Comparison of ENCODE assay signal across 10 mouse cellular contexts in genomic region chr2:30063791-30064190, GRCm38 (mm10). TPM values are rescaled to one million over a fixed set of nuclear protein-coding genes. Genes with fewer than 3 reads are reported as not detected.
DNase-seq lines count a peak whose midpoint lies in the region; ATAC-seq and TF ChIP-seq lines count a peak whose summit lies in the region.
"Had no signal": no experiment of that assay in that cellular context is flagged by ENCODE, and none has a peak within 500 bp of the region (broad histone marks: within the 10 kb centered on the region; RNA-seq: fewer than 3 reads in every experiment).

No protein-coding gene starts in this region.

- ATAC-seq in heart, embryonic 11.5 days (replicated peaks; ENCODE audit: insufficient number of reproducible peaks, low FRiP score, low TSS enrichment) = no peak
- ATAC-seq in liver, postnatal 0 days = no peak
- ATAC-seq in granulocyte monocyte progenitor cell, adult 5-6 weeks (replicated peaks; ENCODE audit: poor library complexity, severe bottlenecking) = no peak

- no peaks in the 10 kb centered on the region for H3K9me3 ChIP-seq in heart, embryonic 11.5 days (replicated peaks; ENCODE audit: control insufficient read depth, low read length)
- H3K9me3 ChIP-seq in hindbrain, embryonic 10.5 days = no peaks in the 10 kb centered on the region
- H3K9me3 ChIP-seq in liver, postnatal 0 days (ENCODE audit: low read length) = no peaks in the 10 kb centered on the region

- peak overlapping the region; percentile 94 for H3K27ac ChIP-seq in heart, embryonic 11.5 days (ENCODE audit: low read depth, low read length)
- H3K27ac ChIP-seq in hindbrain, embryonic 10.5 days = peak overlapping the region; percentile 96
- peak overlapping the region; percentile 93 for H3K27ac ChIP-seq in liver, postnatal 0 days (ENCODE audit: low read depth)

- TF ChIP-seq EP300 in liver, postnatal 0 days (IDR thresholded peaks at IDR 0.05; ENCODE audit: low read depth) = no peak

- 18% methylated on average over 3 of the region's 3 CpGs for WGBS in heart, embryonic 11.5 days (ENCODE audit: insufficient replicate concordance)
- WGBS in hindbrain, embryonic 10.5 days = 15% methylated on average over 3 of the region's 3 CpGs
- WGBS in liver, postnatal 0 days (ENCODE audit: insufficient replicate concordance) = 6% methylated on average over 3 of the region's 3 CpGs

- peak overlapping the region; percentile 66 for H3K4me3 ChIP-seq in heart, embryonic 11.5 days (ENCODE audit: low read depth, low read length)
- H3K4me3 ChIP-seq in hindbrain, embryonic 10.5 days = peak overlapping the region; percentile 82
- H3K4me3 ChIP-seq in liver, postnatal 0 days (ENCODE audit: low read depth, low read length) = peak overlapping the region; percentile 54
- H3K4me3 ChIP-seq: left cerebral cortex, adult 2 months had no signal

- peaks cover 27% of the 10 kb centered on the region for H3K4me1 ChIP-seq in heart, embryonic 11.5 days (ENCODE audit: control insufficient read depth, insufficient read depth, low read length)
- H3K4me1 ChIP-seq in hindbrain, embryonic 10.5 days (replicated peaks) = peaks cover 58% of the 10 kb centered on the region
- H3K4me1 ChIP-seq in liver, postnatal 0 days (ENCODE audit: insufficient read depth) = peaks cover 38% of the 10 kb centered on the region

- no peak for DNase-seq in heart, adult 18-20 months
- peak; percentile 58 for DNase-seq in CD4-positive helper T cell, adult 2 months (ENCODE audit: low read depth, low spot score)
- DNase-seq in hindbrain, embryonic 10.5 days (ENCODE audit: low spot score) = no peak
- no peak for DNase-seq in liver, postnatal 0 days
- DNase-seq in cerebellum, adult 11 months = no peak
- DNase-seq in spleen, postnatal 4 days (ENCODE audit: low spot score in 2 of 2) = no peak
- DNase-seq: cerebellum, postnatal 36 days had no signal

- H3K27me3 ChIP-seq in heart, embryonic 11.5 days (ENCODE audit: control insufficient read depth, insufficient read depth, low read length) = no peaks in the 10 kb centered on the region
- no peaks in the 10 kb centered on the region for H3K27me3 ChIP-seq in hindbrain, embryonic 10.5 days (ENCODE audit: insufficient read depth, poor library complexity, severe bottlenecking)
- H3K27me3 ChIP-seq in liver, postnatal 0 days (ENCODE audit: insufficient read depth, low read length) = no peaks in the 10 kb centered on the region

- H3K4me2 ChIP-seq in heart, embryonic 11.5 days = peak overlapping the region; percentile 95
- peak overlapping the region; percentile 94 for H3K4me2 ChIP-seq in liver, postnatal 0 days (ENCODE audit: low read depth, low read length)

- H3K36me3 ChIP-seq in heart, embryonic 11.5 days (ENCODE audit: control insufficient read depth, insufficient read depth, low read length) = peaks cover 3% of the 10 kb centered on the region; the same call in 1 of the 2 replicates
- peaks cover 10% of the 10 kb centered on the region for H3K36me3 ChIP-seq in hindbrain, embryonic 10.5 days
- peaks cover 3% of the 10 kb centered on the region for H3K36me3 ChIP-seq in liver, postnatal 0 days (replicated peaks; ENCODE audit: insufficient read depth, low read length)

- H3K9ac ChIP-seq in heart, embryonic 11.5 days (ENCODE audit: low read depth, low read length) = peak overlapping the region; percentile 81
- peak overlapping the region; percentile 80 for H3K9ac ChIP-seq in liver, postnatal 0 days (replicated peaks)

- TF ChIP-seq CTCF in liver, postnatal 0 days (IDR thresholded peaks at IDR 0.05; ENCODE audit: low read depth) = no peak

RNA-seq across cellular contexts. Expression of gene Set, which starts 6.6 kb away (rescaled TPM):
- 291 and 322 TPM in 2 replicates for polyA plus RNA-seq in heart, embryonic 11.5 days (2014; fragmentation: Nextera tagmentation; extraction: Ambion mirVana)
- 10 to 100 TPM; 94.9 to 98.5 TPM for total RNA-seq in heart, adult 18-20 months (2021)
- polyA plus RNA-seq in hindbrain, embryonic 10.5 days (2016; fragmentation: Nextera tagmentation; extraction: Ambion mirVana) = 607 and 799 TPM in 2 replicates
- polyA plus RNA-seq in liver, postnatal 0 days (2015; fragmentation: Nextera tagmentation; extraction: Ambion mirVana) = 115 and 116 TPM in 2 replicates
- total RNA-seq in granulocyte monocyte progenitor cell, adult 5-6 weeks (2014; fragmentation: Nextera tagmentation) = 415 and 437 TPM in 2 replicates
- total RNA-seq in granulocyte monocyte progenitor cell, adult 5-6 weeks (2017) = 2,035 and 2,054 TPM in 2 replicates

RNA-seq across cellular contexts. Expression of gene Pkn3, which starts 13.7 kb away (rescaled TPM):
- 11.0 and 11.2 TPM in 2 replicates for polyA plus RNA-seq in heart, embryonic 11.5 days (2014; fragmentation: Nextera tagmentation; extraction: Ambion mirVana)
- total RNA-seq in heart, adult 18-20 months (2021) = 1 to 10 TPM; 7.8 to 9.3 TPM
- polyA plus RNA-seq in hindbrain, embryonic 10.5 days (2016; fragmentation: Nextera tagmentation; extraction: Ambion mirVana) = 9.7 TPM in 2 replicates
- 0.75 and 1.0 TPM in 2 replicates for polyA plus RNA-seq in liver, postnatal 0 days (2015; fragmentation: Nextera tagmentation; extraction: Ambion mirVana)
- 10.1 and 13.1 TPM in 2 replicates for total RNA-seq in granulocyte monocyte progenitor cell, adult 5-6 weeks (2014; fragmentation: Nextera tagmentation)
- total RNA-seq in granulocyte monocyte progenitor cell, adult 5-6 weeks (2017) = 4.6 and 14.9 TPM in 2 replicates

RNA-seq across cellular contexts. Expression of gene Wdr34, which starts 15.1 kb away (rescaled TPM):
- polyA plus RNA-seq in heart, embryonic 11.5 days (2014; fragmentation: Nextera tagmentation; extraction: Ambion mirVana) = 17.5 and 17.6 TPM in 2 replicates
- total RNA-seq in heart, adult 18-20 months (2021) = 1 to 10 TPM; 6.3 to 6.8 TPM
- polyA plus RNA-seq in hindbrain, embryonic 10.5 days (2016; fragmentation: Nextera tagmentation; extraction: Ambion mirVana) = 27.3 and 36.7 TPM in 2 replicates
- polyA plus RNA-seq in liver, postnatal 0 days (2015; fragmentation: Nextera tagmentation; extraction: Ambion mirVana) = 5.8 and 6.6 TPM in 2 replicates
- 21.9 and 23.1 TPM in 2 replicates for total RNA-seq in granulocyte monocyte progenitor cell, adult 5-6 weeks (2014; fragmentation: Nextera tagmentation)
- total RNA-seq in granulocyte monocyte progenitor cell, adult 5-6 weeks (2017) = 11.5 and 14.1 TPM in 2 replicates

RNA-seq across cellular contexts. Expression of gene Zdhhc12, which starts 29.7 kb away (rescaled TPM):
- 56.3 and 59.1 TPM in 2 replicates for polyA plus RNA-seq in heart, embryonic 11.5 days (2014; fragmentation: Nextera tagmentation; extraction: Ambion mirVana)
- 1 to 10 TPM; 2.8 to 3.9 TPM for total RNA-seq in heart, adult 18-20 months (2021)
- polyA plus RNA-seq in hindbrain, embryonic 10.5 days (2016; fragmentation: Nextera tagmentation; extraction: Ambion mirVana) = 37.6 and 41.5 TPM in 2 replicates
- polyA plus RNA-seq in liver, postnatal 0 days (2015; fragmentation: Nextera tagmentation; extraction: Ambion mirVana) = 25.1 and 27.0 TPM in 2 replicates
- total RNA-seq in granulocyte monocyte progenitor cell, adult 5-6 weeks (2014; fragmentation: Nextera tagmentation) = 21.5 and 24.1 TPM in 2 replicates
- total RNA-seq in granulocyte monocyte progenitor cell, adult 5-6 weeks (2017) = 11.0 and 20.7 TPM in 2 replicates
